Mouse (Mus musculus): ENCODE results near the gene Mgrn1.
A peak's percentile ranks its signal among the peaks of the same experiment; 100 is the strongest.

Mgrn1 gene

DNA sequence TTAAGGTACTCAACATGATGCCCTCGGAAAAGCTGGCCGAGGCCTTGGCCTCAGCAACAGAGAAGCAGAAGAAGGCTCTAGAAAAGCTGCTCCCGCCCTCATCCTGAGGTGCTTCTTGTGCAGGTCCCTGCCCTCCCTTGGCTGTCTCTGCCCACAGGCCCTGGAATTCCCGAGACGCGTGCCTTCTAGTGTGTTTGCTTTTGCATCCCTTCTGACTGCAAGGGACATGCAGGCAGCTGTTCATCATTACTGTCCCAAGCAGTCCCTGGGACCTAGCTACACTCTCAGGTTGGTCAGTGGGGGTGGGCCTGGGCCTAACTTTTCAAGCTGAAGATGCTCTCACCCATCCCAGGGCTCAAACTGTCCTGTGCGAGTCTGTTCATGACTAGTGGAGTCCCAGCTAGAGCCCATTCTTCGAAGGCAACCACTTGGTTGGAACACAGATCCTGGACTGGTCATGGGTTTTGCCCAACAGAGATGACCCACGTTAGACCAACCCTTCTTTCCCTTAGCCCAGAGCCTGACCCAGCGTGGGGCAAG lies 54.3 kb downstream of the Mgrn1 start:
- no peak for DNase-seq (ENCODE audit: low spot score in 2 of 2)

DNA sequence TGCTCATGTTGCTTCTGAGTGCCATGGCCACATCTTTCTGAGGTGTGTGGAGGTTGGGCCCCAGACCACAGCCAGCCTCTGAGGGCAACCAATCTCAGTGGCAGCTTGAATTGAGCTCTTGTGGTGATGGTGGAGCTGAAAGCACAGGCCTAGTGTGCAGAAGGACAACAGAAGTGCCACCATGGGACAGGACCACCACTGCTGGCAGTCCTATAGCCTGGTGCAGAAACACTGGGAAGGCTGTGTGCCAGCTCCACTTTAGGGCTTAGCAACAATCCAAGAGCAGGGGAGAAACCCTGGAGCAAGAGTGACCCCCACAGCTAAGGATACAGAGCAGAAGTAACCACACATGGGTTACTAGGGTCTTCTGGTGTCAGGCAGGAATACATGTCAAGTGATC lies 55.0 kb downstream of the Mgrn1 start:
- no peak for DNase-seq (ENCODE audit: low spot score in 2 of 2)

DNA sequence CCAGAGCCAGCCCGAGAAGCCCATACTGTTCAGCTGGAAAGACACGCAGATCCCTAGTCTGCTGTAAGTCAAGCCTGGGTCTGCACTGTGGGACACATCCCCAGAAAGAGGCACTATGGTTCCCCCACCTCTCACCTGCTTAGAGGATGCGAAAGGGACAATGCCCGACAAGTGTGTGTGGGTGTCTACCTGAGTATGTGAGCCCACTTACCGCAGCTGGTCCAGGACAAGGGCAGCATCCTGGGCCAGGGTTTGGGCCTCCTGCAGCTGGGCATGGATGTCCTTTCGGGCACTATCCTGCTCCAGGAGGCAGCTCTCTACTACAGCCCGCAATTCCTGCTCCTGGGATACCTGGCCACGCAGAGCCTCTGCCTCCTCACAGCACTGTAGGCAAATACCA lies 56.8 kb downstream of the Mgrn1 start:
- no peak for DNase-seq (ENCODE audit: low spot score in 2 of 2)

DNA sequence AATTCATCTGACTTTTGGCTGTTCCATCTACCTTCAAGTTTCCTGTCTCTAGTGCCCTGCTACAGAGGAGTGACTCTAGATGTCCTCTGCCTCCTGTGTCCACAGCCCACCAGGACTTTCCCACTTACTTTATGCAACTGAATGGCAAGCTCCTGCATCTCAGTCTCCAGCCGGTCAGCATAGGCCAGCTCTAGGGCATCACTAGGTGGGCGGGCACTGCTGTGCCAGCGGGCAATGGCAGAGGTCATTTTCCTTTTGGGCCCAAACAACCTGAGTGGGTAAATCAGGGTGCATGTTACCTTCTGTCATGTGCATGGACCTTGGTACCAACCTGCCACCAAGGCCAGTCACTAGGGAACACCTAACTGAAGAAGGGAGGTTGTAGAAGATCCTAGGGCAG lies 57.4 kb downstream of the Mgrn1 start:
- DNase-seq (ENCODE audit: low spot score in 2 of 2), result no peak

DNA sequence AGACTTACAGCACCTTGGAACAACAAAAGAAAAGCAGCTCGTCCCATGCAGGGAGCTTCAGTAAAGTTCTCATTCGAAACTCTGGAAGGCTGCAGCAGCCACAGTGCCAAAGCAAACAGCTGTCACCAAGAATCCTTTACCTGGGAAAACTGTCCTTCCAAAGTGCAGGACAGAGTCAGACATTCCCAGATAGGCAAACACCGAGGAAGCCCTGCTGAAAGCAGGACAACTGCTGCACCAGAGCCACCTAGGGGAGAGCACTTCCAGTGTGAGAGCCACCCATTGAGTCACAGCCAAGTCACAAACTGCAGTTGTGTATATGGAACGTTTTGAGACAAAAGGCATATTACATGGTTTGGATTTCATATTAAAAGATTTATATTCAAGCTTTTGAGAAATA lies 59.4 kb downstream of the Mgrn1 start:
- no peak for DNase-seq (ENCODE audit: low spot score in 2 of 2)

DNA sequence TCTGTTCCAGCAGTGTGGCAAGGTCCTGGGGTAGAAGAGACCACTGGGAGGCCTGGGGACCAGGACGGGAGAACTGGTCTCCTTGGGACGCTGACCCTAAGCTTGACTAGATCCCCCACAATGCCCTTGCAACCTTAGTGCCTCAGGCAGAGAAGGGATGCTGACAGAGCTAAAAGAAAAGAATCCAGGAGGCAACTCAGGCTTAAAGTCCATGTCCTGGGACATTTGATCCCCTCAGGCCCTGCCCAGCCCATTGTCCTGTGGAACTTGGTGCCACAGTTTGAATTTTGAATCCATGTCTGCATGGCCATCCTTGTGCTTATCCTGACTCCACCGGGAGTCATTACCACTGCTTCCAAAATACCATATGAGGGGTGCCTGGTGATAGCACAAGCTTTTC lies 60.1 kb downstream of the Mgrn1 start:
- no peak for DNase-seq (ENCODE audit: low spot score in 2 of 2)

DNA sequence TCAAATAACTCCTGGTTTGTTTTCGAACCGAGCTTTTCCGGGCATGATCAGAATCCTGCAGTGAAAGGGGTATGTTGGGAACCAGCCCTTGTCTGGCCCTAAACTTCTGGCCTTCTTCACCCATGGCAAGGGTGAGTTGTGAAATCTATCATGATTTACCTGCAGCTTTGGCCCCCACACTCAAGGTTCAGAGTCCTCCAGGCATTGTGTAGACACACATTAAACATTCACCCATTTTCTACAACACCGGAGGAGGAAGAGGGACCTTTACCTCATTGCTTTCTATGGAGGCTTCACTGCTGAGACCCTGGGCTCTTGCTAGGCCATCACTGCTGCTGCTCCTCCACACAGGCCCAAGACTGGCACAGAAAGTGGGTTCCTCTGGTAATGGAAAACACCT lies 61.3 kb downstream of the Mgrn1 start:
- no peak for DNase-seq (ENCODE audit: low spot score in 2 of 2)

DNA sequence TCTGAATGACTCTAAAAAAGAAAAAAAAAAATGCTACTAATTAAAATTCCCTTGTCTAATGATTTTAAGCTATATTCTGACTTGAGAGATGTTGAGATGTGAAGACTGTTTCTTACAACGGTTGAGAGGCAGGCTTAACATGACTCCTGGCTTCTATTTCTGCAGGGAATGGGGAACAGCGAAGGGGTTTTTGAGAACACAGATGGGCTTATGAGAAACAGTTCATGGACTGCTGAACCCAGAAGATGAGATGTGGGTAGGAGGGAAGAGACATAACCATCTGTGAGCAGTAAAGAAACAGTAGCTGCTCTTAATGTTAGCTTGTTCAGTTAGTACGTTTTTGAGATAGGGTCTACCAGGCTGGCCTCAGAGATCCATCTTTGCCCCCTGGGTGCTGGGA lies 70.6 kb downstream of the Mgrn1 start:
- DNase-seq (ENCODE audit: low spot score in 2 of 2), result no peak

DNA sequence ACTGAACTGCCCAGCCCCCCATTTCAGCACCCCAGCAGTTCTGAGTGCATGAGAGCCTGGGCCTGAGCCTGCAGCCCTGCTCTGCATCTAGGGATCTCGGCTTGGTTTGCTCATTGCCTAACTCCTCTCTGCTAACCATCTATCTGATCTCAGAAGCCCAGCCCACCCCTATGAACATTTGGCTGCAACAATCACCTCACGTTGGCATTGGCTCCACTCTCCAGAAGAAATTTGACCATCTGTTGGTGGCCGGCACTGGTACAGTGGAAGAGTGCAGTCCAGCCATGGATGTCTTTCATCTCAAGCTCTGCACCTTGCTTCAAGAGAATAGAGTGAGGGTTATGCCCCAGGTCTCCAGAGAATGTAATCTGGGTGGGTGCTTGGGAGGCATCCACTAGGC lies 71.4 kb downstream of the Mgrn1 start:
- no peak for DNase-seq (ENCODE audit: low spot score in 2 of 2)

DNA sequence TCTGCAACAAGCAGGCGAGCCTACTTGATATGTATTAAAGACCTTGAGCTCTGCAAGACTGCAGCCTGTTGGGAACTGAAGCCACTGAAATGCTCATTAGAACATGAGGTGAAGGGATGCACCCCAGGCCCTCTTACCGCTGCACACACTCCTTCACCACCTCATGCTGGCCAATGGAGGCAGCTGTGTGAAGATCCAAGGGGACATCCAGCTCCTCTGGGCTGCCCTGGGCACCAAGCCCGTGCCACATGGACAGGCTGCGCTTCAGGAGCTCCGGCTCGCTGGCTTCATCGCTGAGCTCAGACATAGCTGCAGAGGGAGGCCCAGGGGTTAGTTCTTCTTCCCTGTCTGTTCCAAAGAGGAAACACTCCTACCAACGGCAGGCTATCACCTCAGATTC lies 74.2 kb downstream of the Mgrn1 start:
- no peak for DNase-seq (ENCODE audit: low spot score in 2 of 2)

DNA sequence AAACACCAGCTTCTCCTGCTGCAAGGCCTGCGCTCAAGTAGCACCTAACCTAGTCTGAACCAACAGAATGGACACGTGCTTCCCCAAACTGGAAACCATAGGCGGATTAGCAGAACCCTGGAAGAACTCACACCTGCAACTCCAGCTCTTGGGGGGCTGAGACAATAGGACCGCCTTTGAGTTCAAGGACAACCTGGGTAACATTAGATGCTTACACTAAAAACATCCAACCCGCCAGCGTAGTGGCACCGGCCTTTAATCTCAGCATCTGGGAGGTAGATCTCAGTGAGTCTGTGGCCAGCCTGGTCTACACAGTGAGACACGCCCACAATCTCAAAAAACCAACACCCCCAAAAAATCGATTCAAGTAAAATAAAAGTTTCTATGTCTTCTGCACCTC lies 77.3 kb downstream of the Mgrn1 start:
- no peak for DNase-seq (ENCODE audit: low spot score in 2 of 2)

DNA sequence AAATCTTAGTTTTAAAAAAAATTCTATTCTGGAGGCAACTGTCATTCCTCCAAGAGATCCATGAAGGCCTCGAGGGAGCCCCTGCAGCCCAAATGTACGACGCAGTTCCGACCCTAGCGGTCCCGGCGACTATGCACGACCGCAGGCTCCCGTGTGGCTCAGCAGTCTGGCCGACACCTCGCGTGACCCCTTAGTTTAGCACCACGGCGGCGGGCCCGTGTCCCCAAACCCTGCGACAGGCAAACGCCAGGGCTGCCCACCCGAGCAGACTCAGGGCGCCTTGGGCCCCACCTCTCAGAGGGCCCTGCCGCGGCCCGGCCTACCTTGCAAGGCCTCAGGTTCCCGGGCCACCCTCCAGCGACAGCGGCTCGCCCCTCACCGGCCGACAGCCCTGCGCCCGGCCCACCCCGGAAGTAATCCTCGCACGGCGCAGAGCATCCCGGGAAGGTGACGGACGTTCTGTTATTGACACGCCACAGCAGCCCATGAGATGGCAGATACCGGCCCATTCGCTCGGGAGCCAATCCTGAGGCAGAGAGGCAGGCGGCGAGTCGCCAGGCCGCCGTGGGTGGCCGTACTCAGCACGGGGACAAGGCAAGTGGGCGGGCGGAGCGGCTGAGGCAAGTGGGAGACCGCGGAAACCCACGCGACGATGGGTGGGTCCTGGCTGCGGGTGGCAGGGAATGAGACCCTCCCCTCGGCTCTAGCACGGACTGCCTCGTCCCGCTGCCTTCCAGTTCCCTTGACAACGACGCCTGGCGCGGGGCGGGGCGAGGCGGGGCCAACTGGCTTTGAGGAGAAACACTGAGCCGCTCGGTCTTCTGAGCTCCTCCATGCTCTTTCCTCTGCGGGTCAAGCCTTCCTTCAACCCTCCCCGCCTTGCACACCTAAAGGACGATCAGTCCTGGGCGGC lies 78.0 kb downstream of the Mgrn1 start, which contains the start of gene Anks3:
Gene Anks3, minus strand, starts transcription at position 409 of the 913 bp plus-strand sequence.
- peak; percentile 96 to 98 for DNase-seq (ENCODE audit: low spot score in 2 of 2)

DNA sequence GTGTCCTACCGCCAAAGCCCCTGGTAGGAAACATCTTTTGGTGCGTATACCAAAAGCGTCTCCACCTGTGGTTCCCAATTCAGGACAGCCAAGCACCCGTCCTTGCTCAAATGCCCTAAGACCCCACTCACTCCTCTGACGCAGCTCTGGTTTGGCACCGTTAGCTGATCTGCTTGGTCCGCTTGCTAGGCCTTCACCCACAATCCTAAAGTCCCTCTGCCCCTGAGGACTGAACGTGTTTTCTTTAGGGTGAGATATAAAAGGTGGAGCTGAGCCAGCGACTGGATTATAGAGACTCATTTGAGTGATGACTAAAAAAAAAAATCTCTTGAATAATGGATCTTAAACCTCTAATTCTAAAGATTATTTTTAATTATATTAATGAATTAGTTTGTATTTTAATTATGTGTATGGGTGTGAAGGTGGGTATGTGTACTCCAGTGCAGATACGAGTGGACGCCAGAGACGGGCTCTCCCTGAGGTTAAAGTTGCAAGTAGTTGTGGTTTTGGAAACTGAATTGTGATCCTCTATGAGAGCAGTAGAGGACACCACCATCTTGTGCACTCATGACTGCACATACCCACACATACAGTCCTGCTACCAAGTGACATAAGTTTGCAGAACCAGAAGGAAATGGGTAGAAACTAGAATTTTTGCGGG lies 78.8 kb downstream of the Mgrn1 start:
- no peak for DNase-seq (ENCODE audit: low spot score in 2 of 2)

DNA sequence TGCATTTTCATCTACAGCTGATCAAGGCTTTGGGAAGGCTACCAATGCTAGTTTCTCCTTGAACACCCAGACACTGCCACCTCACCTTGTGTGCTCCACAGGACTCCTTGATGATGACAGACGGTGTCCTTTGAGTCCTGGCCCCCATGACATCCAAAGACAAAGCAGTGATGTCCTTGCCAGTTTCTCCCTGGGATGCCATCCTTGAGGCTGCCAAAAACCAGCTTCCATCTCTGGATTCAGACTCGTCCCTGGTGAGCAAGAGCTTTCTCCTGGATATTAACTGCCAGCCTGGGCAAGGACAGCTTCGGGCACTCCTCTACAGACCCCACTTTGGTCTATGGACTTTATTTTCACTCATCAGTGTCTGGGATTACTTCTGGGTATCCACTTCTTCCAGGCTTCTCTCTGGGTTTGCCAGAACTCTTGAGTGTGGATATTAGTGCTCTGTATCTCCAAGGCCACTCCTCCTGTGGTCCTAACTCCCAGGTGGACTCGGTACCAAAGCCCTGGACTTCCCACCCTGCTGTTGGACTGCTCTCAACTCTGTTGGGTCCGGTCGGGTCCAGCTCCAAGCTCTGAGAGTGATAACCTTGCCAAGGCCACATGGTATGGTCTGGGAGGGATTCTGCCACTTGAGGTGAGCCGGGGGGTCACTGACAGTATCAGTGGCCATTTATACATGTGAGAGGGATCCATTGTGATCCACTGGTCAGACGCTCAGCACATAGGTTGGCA lies 79.5 kb downstream of the Mgrn1 start:
- DNase-seq (ENCODE audit: low spot score in 2 of 2), result no peak

DNA sequence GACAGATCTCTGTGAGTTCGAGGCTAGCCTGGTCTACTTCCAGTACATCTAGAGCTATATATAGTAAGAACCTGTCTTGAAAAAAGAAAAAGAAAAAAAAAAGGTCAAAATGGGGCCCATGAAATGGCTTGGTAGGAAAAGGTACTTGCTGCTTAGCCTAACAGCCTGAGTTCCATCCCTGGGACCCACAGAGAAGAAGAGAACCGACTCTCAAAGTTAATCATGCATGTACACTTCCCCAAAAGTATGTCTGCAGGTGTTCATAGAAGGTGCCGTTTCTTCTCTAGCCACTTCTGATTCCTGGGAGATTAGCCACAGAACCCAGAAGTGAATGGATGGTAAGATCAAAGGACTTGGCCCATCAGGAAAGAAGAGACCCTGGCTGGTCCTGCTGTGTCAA lies 82.4 kb downstream of the Mgrn1 start:
- no peak for DNase-seq (ENCODE audit: low spot score in 2 of 2)

DNA sequence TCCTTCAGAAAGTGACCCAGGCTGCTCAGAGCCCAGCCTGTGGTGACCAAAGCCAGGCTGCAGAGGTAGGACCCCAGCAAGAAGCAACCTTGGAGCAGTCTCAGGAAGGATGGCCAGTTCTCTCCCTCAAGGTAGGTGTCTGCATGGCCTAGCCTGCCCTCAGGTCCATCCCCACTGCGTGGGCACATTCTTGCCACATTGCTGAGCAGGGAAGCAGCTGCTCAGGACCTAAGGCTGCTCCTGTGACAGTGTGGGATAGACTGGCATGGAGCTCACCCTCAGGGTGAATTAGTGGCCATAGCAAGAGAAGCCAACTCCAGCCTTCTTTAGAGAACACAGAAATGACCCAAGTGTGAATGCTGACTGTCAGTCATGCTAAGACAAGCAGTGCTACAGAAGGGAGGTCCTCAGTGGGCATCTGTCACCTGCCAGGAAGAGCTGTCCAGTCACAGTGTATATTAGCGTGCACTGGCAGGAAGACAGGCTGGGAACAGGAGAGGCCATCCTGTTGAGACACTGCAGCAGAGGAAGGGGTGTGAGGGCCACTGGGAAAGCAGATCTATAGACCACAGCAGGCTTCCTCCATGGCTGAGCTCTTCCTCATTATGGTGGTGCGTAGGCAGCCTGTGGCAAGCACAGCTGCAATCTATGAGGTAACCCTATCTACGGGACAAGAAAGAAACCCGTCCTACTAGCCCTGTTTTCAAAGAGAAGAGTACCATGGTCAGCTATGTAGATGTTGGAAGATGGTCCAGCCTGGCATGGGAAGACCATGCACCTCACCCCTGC lies 83.2 kb downstream of the Mgrn1 start:
- DNase-seq (ENCODE audit: low spot score in 2 of 2), result no peak

DNA sequence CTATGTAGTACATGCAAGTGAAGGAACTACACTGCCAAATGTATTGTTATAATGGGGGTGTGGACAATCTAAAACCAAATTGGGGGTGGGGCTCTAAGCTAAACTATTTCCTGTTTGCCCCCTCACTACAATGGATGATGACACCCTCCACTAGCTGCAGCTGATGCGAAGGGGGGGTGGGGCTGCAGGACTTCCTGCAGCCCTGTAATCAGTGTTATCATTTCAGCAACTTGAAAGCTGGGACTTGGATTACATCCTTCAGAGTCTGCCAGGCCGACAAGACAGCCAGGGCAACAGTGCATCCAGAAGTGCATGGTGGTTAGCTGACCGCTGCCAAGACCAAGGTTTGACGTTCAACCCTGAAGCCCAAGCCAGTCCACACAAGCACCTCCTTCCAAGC lies 85.6 kb downstream of the Mgrn1 start:
- no peak for DNase-seq (ENCODE audit: low spot score in 2 of 2)

DNA sequence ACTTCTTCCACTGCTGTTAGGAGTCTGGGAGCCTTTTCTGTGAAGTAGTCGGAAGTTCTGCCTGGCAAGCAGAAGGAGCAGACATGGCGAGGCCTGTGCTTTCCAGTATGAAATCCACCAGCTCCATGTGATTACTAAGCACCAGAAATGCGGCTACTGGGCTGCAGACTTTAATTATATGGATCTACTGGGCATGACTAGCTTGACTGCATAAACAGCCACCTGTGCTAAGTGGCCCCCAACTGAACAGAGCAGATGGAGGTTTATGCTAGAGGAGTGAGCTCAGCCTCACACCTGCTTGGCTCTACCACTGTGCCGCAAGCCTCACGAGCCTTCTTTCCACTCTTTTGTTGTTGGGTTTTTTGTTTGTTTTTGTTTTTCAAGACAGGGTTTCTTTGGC lies 88.5 kb downstream of the Mgrn1 start:
- no peak for DNase-seq (ENCODE audit: low spot score in 2 of 2)

DNA sequence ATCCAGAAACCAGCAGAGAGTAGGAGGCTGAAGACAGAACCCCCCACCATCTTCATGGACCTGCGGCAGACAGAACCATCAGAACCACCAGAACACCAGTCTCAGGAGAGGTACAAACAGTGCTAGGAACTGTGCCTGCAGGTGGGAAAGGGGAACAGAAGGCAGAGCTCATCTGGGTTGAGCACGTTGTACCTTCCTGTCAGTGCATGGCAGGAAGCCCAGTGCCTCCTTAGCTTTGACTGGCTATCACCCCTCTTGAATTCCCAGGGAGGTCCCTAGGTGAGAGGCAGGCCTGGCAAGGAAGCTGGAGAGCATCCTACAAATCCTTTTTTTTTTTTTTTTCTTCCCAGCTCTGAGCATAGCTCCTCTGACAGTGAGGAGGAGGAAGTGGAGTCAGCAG lies 90.1 kb downstream of the Mgrn1 start:
- DNase-seq (ENCODE audit: low spot score in 2 of 2), result no peak

DNA sequence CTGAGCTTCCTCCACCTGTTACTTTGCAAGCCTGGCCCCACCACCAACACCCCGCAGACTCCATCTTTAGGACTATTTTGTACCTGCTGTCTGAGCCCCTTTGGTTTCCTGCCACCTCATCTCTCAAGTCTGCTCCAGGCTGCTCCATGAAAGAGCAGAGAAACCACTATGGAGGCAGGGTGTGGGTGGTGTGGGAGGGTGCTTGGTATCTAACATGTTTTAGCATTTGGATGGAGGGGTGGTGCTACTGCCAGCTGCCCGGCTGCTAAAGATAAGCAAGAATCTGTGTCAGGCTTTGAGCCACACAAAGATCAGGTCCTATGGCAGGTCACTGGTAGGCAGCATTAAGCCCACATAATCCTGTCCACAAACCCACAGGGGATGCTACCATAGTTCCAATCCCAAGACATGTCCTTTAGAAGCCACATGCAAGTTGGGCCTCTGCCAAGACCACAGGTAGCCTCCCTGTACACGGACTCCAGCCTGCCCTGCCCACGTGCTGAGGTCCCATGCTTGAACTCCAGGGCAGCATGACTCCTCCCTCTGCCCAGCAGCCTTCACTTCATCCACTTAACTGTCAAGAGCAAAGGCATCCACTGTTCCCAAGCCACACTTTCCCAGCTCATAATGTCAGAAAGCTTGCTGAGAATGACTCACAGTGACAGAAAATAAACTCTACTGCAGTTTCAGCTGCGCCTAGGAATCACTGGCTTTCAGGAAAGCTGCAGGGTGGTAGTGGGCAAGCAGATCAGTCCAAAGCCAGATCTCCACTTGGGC lies 92.4 kb downstream of the Mgrn1 start:
- DNase-seq (ENCODE audit: low spot score in 2 of 2), result no peak

All from urinary bladder, postnatal 4 days (tissue).